Mouse (Mus musculus) liver, adult 2 months (tissue): Measurements from ENCODE around the gene Gm10273.

ENCODE experiments used
- CTCF ChIP-seq: fragments of 200-500 bp; IDR thresholded peaks from 2 replicates; pipeline ENCODE4 v1.5.1; 2011; ENCODE audit warnings: low read depth, low read length, control low read depth
- POLR2A ChIP-seq: fragments of 200-500 bp; IDR thresholded peaks from 2 replicates; pipeline ENCODE4 v1.6.1; 2011; ENCODE audit warnings: low read length, control low read depth; ENCODE audit not compliant: insufficient read depth; ENCODE audit errors: extremely low read depth

- TF ChIP-seq POLR2A (no peak), CTCF (no peak)
These were observed 48.7 kb downstream of the Gm10273 start for GRCm38 (mm10) chr10:59444106-59444505.
